Mouse (Mus musculus) megakaryocyte progenitor cell, adult 5-6 weeks (primary cell): ENCODE results near the gene Tpgs1. TPM values are rescaled to one million over a fixed set of nuclear protein-coding genes. Genes with fewer than 3 reads are reported as not detected.

ENCODE experiments used
- ATAC-seq: replicated peaks from 2 replicates; pipeline ENCODE4 v1.8.0; 2016; ENCODE audit warnings: mild to moderate bottlenecking, moderate TSS enrichment, inconsistent platforms; ENCODE audit not compliant: poor library complexity
- total RNA-seq, 2 experiments: library from RNA; stranded (forward) in 1 of 2; stranded (reverse) in 1 of 2; fragments of 157-497, 149-512 nt in 1 of 2; fragments of 200-1000 nt in 1 of 2; gene quantifications; 2 replicates each; pipeline versions ENCODE4 v1.2.3 to v1.2.4; 2015 to 2017

Tpgs1 gene
- total RNA-seq, 2 experiments from 2014 or later = 8.3 to 10.4 TPM

- ATAC-seq = no peak
Measured at GRCm38 (mm10) chr10:79666493-79666892, 2.7 kb upstream of the Tpgs1 start.

- no peak for ATAC-seq
Measured at GRCm38 (mm10) chr10:79668076-79668475, 1.1 kb upstream of the Tpgs1 start.

- peak; percentile 20; the same call in 1 of the 2 replicates for ATAC-seq
Measured at GRCm38 (mm10) chr10:79669576-79670057, 448 bp downstream of the Tpgs1 start.

- 0 out of 2 replicates have a peak, but pooled peaks have one; percentile 14 for ATAC-seq
Measured at GRCm38 (mm10) chr10:79670071-79670888, 1.1 kb downstream of the Tpgs1 start.

- ATAC-seq = no peak
Measured at GRCm38 (mm10) chr10:79671396-79672087, 2.4 kb downstream of the Tpgs1 start.

GRCm38 (mm10) chr10:79672088-79672455 is 2.9 kb downstream of the Tpgs1 start:
- ATAC-seq = no peak

GRCm38 (mm10) chr10:79673054-79673453 is 3.9 kb downstream of the Tpgs1 start:
- ATAC-seq = no peak

- no peak for ATAC-seq
Measured at GRCm38 (mm10) chr10:79675346-79676035, 6.3 kb downstream of the Tpgs1 start.

GRCm38 (mm10) chr10:79680606-79681495 is 11.7 kb downstream of the Tpgs1 start:
- 0 out of 2 replicates have a peak, but pooled peaks have one; percentile 0 for ATAC-seq

- ATAC-seq = peak; percentile 82
Measured at GRCm38 (mm10) chr10:79681591-79682245, 12.5 kb downstream of the Tpgs1 start, which contains the start of gene Cdc34. Gene Cdc34 (plus strand): TSS chr10:79682195.

- ATAC-seq = no peak
Measured at GRCm38 (mm10) chr10:79682551-79682915, 13.4 kb downstream of the Tpgs1 start.

GRCm38 (mm10) chr10:79682916-79683582 is 13.9 kb downstream of the Tpgs1 start:
- peak; percentile 30 for ATAC-seq

GRCm38 (mm10) chr10:79683726-79684640 is 14.8 kb downstream of the Tpgs1 start:
- no peak for ATAC-seq

- no peak for ATAC-seq
Measured at GRCm38 (mm10) chr10:79684770-79685600, 15.8 kb downstream of the Tpgs1 start.

GRCm38 (mm10) chr10:79686219-79686618 is 17.1 kb downstream of the Tpgs1 start:
- ATAC-seq = no peak

GRCm38 (mm10) chr10:79686691-79687090 is 17.5 kb downstream of the Tpgs1 start:
- ATAC-seq = no peak

- ATAC-seq = no peak
Measured at GRCm38 (mm10) chr10:79687513-79687912, 18.3 kb downstream of the Tpgs1 start.
